Mouse (Mus musculus) stomach, embryonic 15.5 days (tissue): ENCODE results near the gene Rgl2. TPM values are rescaled to one million over a fixed set of nuclear protein-coding genes. Genes with fewer than 3 reads are reported as not detected.
"Not testable (repeated sequence)": the region's sequence is repeated elsewhere in the genome, so short reads cannot be mapped to it uniquely, and the experiment has no call there.

Source experiments
- ATAC-seq: fragments of 200-750 bp; cut with Nextera tagmentation; 2 replicates; pipeline ENCODE4 v1.8.0; 2017; ENCODE audit warnings: low read depth, moderate number of reproducible peaks, moderate TSS enrichment; ENCODE audit not compliant: insufficient read depth, low FRiP score
- H3K27ac ChIP-seq: fragments of 300-500 bp; sonication (generic); 2 replicates; pipeline ENCODE4 v1.5.1; 2015; ENCODE audit warnings: mild to moderate bottlenecking, inconsistent platforms
- H3K27me3 ChIP-seq: fragments of 300-500 bp; sonication (generic); replicated peaks from 2 replicates; pipeline ENCODE4 v1.6.1; 2015; ENCODE audit warnings: inconsistent platforms
- H3K36me3 ChIP-seq: fragments of 300-500 bp; sonication (generic); 2 replicates; pipeline ENCODE4 v1.6.1; 2015; ENCODE audit warnings: inconsistent platforms
- H3K4me1 ChIP-seq: fragments of 300-500 bp; sonication (generic); 2 replicates; pipeline ENCODE4 v1.6.1; 2015; ENCODE audit warnings: inconsistent platforms
- H3K4me2 ChIP-seq: fragments of 300-500 bp; sonication (generic); 2 replicates; pipeline ENCODE4 v1.6.1; 2015; ENCODE audit warnings: mild to moderate bottlenecking, inconsistent platforms
- H3K4me3 ChIP-seq: fragments of 300-500 bp; sonication (generic); replicated peaks from 2 replicates; pipeline ENCODE4 v1.5.1; 2015; ENCODE audit warnings: inconsistent platforms
- H3K9ac ChIP-seq: fragments of 300-500 bp; sonication (generic); 2 replicates; pipeline ENCODE4 v1.6.1; 2015; ENCODE audit warnings: inconsistent platforms
- H3K9me3 ChIP-seq: fragments of 300-500 bp; sonication (generic); 2 replicates; pipeline ENCODE4 v1.6.1; 2016; ENCODE audit warnings: inconsistent platforms
- WGBS: fragments of 180-500 bp; shearing (Covaris S2); methylation state at CpG from one replicate; pipeline ENCODE4 v1.1.7; 2015; 5-methylcytosine and 5-hydroxymethylcytosine counted together
- polyA plus RNA-seq: library from polyadenylated mRNA; unstranded; fragments of >200 nt; fragmentation: Nextera tagmentation; extraction: Ambion mirVana; gene quantifications from 2 replicates; pipeline ENCODE4 v1.2.1, GENCODE M21; 2015

Gene Rgl2
- polyA plus RNA-seq, 1 experiment from 2014 or later, result 38.5 TPM

GRCm38 (mm10) chr17:33943454-33943853 lies 14.1 kb downstream of the Rgl2 start:
- Histone ChIP-seq H3K9me3 (no peaks in the 10 kb centered on the region), H3K4me3 (no peak overlapping the region), H3K27ac (no peak overlapping the region), H3K4me1 (peaks cover 24% of the 10 kb centered on the region), H3K9ac (no peak overlapping the region), H3K27me3 (no peaks in the 10 kb centered on the region), H3K36me3 (peaks cover 17% of the 10 kb centered on the region), H3K4me2 (no peak overlapping the region)
- no peak for ATAC-seq
- 92% methylated on average over 15 of the region's 15 CpGs for WGBS

DNA sequence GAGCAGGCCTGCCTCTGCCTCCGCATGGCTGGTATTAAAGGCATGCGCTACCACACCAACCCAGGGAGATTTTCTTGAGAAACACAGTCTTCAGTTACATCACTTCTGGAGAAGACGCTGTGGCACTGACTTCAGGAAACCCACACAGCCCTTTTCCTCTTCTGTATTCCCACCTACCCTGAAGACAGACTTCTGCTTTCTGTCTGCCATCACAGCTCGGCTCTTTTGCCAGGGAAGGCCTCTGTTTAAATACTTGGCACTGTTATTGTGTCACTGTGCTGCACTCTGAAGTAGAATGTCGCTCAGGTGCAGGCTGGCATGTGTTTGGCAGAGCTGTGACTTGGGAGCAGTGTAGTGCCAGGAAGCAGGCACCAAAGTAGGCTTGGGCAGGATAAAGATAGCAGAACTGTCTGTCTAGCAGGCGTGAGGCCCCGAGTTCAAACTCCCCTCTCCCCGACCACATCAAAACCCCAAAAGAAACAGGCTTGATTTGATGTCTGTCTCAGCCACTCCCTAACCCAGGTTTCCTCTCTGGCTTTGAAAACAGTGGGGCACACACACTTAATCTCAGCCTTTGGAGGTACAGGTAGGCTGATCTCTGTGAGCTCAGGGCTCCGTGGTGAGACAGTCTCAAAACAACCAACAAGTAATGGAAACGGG lies 18.2 kb downstream of the Rgl2 start:
- H3K36me3 ChIP-seq, result peaks cover 19% of the 10 kb centered on the region

GRCm38 (mm10) chr17:33948090-33948904 lies 19.0 kb downstream of the Rgl2 start:
- Histone ChIP-seq H3K4me3 (no peak overlapping the region), H3K9ac (no peak overlapping the region), H3K9me3 (no peaks in the 10 kb centered on the region), H3K27me3 (no peaks in the 10 kb centered on the region), H3K4me1 (peaks cover 31% of the 10 kb centered on the region), H3K4me2 (no peak overlapping the region), H3K27ac (peak overlapping the region; percentile 4; the same call in 1 of the 2 replicates), H3K36me3 (peaks cover 25% of the 10 kb centered on the region)
- ATAC-seq, result no peak
- WGBS, result 85% methylated on average over 22 of the region's 22 CpGs

More for the DNA sequence above, 18.2 kb downstream of the Rgl2 start:
- Histone ChIP-seq H3K4me1 (peaks cover 24% of the 10 kb centered on the region), H3K27me3 (no peaks in the 10 kb centered on the region), H3K9ac (no peak overlapping the region), H3K4me3 (no peak overlapping the region), H3K27ac (no peak overlapping the region), H3K4me2 (no peak overlapping the region), H3K9me3 (no peaks in the 10 kb centered on the region)
- 84% methylated on average over 10 of the region's 10 CpGs for WGBS
- ATAC-seq, result no peak

DNA sequence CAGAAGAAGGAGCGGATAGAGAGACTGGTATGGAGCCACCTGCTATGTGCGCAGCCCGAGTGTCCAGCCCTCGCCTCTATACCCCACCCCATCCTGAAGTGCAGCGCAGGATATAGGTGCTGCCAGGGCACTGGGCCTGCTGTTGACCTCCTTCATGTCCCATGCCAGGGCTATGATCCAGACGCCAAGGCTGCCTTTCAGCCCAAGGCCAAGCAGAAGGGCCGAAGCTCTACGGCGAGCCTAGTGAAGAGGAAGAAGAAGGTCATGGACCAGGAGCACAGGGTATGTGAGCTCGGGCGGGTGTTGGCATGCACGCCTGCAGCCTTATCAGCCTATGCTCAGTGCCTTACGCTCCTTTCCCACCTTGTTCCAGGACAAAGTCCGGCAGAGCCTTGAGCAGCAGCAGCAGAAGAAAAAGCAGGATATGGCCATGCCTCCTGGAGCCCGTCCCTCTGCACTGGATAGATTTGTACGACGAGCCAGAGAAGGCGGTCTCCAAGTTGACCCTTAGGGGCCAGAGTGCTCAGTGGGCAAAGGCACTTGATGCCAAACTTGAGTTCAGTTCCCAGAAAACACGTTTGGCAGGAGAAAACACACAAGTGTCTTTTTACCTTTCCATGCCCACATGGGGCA lies 19.7 kb downstream of the Rgl2 start:
- H3K27me3 ChIP-seq, result no peaks in the 10 kb centered on the region
- H3K9ac ChIP-seq, result no peak overlapping the region
- peak overlapping the region; percentile 26; the same call in 1 of the 2 replicates for H3K27ac ChIP-seq
- peaks cover 21% of the 10 kb centered on the region for H3K36me3 ChIP-seq
- H3K4me3 ChIP-seq, result no peak overlapping the region
- peaks cover 39% of the 10 kb centered on the region for H3K4me1 ChIP-seq
- no peaks in the 10 kb centered on the region for H3K9me3 ChIP-seq
- 82% methylated on average over 19 of the region's 19 CpGs for WGBS
- H3K4me2 ChIP-seq, result no peak overlapping the region
- 0 out of 2 replicates have a peak, but pooled peaks have one; percentile 20 for ATAC-seq

DNA sequence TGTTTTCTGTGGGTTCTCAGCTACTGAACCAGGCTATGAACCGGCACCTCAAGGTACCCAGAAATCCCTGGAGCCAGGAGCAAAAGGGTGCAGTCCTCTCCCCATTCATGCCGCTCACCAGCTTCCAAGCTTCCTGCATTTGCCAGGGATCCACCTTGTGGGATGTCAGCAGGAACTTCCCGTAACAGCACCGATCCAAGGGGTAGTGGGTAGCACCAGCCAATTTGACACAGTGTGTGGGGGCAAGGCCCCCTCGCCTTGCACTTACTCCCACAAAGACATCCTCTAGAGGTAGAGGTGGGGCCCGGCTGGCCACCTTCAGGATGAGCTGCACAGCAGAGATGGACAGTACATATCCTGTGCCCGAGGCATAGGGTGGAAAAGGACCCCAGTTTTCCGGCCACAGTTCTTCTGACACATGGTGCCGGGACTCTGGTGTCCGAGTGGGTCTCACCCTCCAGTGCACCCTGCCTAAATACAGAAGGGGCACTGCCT lies 20.8 kb downstream of the Rgl2 start:
- peak overlapping the region; percentile 88 for H3K4me2 ChIP-seq
- H3K36me3 ChIP-seq, result peaks cover 12% of the 10 kb centered on the region
- H3K27ac ChIP-seq, result peak overlapping the region; percentile 94
- H3K27me3 ChIP-seq, result no peaks in the 10 kb centered on the region
- 73% methylated on average over 10 of the region's 10 CpGs for WGBS
- H3K9me3 ChIP-seq, result no peaks in the 10 kb centered on the region
- peaks cover 44% of the 10 kb centered on the region for H3K4me1 ChIP-seq
- peak overlapping the region; percentile 48 for H3K4me3 ChIP-seq
- no peak for ATAC-seq
- peak overlapping the region; percentile 18; the same call in 1 of the 2 replicates for H3K9ac ChIP-seq

DNA sequence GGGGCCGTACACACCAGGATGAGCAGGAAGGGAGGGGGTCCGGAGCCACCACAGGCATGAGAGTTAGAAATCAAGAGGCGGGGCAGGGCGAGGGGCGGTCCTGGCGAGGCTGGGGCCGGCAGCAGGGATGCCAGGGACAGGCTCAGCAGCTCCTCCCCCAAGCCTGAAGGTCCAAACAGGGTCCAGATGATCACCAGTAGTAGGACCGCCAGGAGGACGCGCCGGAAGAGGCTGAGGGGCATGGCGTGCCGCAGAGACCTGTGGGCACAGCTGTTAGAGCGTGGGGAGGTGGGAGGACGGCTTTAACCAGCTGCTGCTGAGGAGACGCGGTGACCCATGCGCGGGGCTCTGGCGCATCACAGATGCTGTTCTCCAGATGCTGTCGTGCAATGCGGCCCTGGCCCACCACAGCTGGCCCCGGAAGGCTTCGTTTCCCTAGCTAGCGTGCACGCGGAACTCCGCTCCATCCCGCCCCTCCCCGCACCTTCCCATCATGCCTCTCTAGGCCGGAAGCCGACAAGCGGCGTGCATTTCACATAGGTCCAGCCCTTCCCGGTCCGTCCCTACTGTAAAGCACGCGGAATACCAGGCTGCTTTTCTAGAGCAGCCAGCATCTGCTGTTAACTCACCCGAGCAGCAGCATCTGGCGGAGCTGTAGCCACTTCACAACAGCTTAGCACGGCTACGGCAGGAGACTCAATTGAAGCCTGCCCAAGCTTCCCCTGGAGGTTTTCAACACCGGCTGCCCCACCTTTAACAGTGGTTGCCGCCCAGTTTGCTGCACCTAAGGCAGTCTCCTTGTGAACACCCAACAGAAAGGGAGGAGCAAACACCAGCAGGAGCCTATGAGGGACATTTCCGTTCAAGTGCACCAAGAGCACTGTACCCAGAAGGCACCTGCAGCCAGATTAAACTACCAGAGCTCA lies 21.9 kb downstream of the Rgl2 start, which contains the start of gene B3galt4:
TSS of gene B3galt4 (minus strand) at position 468 of the 926 bp plus-strand sequence.
- peaks cover 12% of the 10 kb centered on the region for H3K36me3 ChIP-seq
- peak within 1 kb of the TSS; percentile 48 for H3K4me3 ChIP-seq
- peaks cover 44% of the 10 kb centered on the region for H3K4me1 ChIP-seq
- no peaks in the 10 kb centered on the region for H3K9me3 ChIP-seq
- H3K27ac ChIP-seq, result peak within 1 kb of the TSS; percentile 94
- H3K4me2 ChIP-seq, result peak within 1 kb of the TSS; percentile 88
- under 1% methylated on average over 45 of the region's 45 CpGs for WGBS
- ATAC-seq, result peak; percentile 80
- H3K9ac ChIP-seq, result peak within 1 kb of the TSS; percentile 18; the same call in 1 of the 2 replicates
- H3K27me3 ChIP-seq, result no peaks in the 10 kb centered on the region

DNA sequence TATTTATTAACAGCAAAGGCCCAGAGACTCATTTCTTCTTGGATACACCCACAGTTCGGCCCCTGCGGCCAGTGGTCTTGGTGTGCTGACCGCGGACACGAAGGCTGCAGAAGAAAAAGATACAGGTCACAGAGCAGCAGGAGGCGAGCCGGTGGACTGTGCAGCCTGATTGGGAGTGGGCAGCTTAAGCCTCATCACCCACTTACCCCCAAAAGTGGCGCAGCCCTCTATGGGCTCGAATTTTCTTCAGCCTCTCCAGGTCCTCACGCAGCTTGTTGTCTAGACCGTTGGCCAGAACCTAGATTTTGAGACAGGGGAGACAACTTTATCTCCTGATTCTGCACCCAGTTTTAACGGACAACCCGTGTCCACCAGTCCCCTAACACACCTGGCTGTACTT lies 22.7 kb downstream of the Rgl2 start:
- Histone ChIP-seq H3K4me2 (peak overlapping the region; percentile 88), H3K36me3 (peaks cover 12% of the 10 kb centered on the region), H3K4me1 (peaks cover 48% of the 10 kb centered on the region), H3K27ac (peak overlapping the region; percentile 94), H3K4me3 (peak overlapping the region; percentile 48)
- 74% methylated on average over 13 of the region's 13 CpGs for WGBS
- not testable (repeated sequence) for H3K27me3 ChIP-seq, H3K9me3 ChIP-seq, ATAC-seq, H3K9ac ChIP-seq

- no peak for ATAC-seq
- Histone ChIP-seq H3K27me3 (no peaks in the 10 kb centered on the region), H3K27ac (0 out of 2 replicates have a peak overlapping the region, but pooled peaks have one; percentile 21), H3K4me1 (peaks cover 48% of the 10 kb centered on the region), H3K4me2 (peak overlapping the region; percentile 75), H3K9ac (no peak overlapping the region), H3K4me3 (peak overlapping the region; percentile 13; the same call in 1 of the 2 replicates), H3K36me3 (peaks cover 12% of the 10 kb centered on the region), H3K9me3 (no peaks in the 10 kb centered on the region)
- 75% methylated on average over 4 of the region's 4 CpGs for WGBS
Observed at GRCm38 (mm10) chr17:33952879-33953278, 23.5 kb downstream of the Rgl2 start.

GRCm38 (mm10) chr17:33953310-33953709 lies 24.0 kb downstream of the Rgl2 start:
- H3K9ac ChIP-seq, result no peak overlapping the region
- ATAC-seq, result no peak
- no peaks in the 10 kb centered on the region for H3K27me3 ChIP-seq
- peaks cover 48% of the 10 kb centered on the region for H3K4me1 ChIP-seq
- no peaks in the 10 kb centered on the region for H3K9me3 ChIP-seq
- peak overlapping the region; percentile 13; the same call in 1 of the 2 replicates for H3K4me3 ChIP-seq
- peak overlapping the region; percentile 75 for H3K4me2 ChIP-seq
- H3K27ac ChIP-seq, result 0 out of 2 replicates have a peak overlapping the region, but pooled peaks have one; percentile 21
- WGBS, result 68% methylated on average over 3 of the region's 3 CpGs
- H3K36me3 ChIP-seq, result peaks cover 12% of the 10 kb centered on the region

GRCm38 (mm10) chr17:33953961-33954565 lies 24.7 kb downstream of the Rgl2 start:
- peak overlapping the region; percentile 100 for H3K9ac ChIP-seq
- no peak for ATAC-seq
- no peaks in the 10 kb centered on the region for H3K9me3 ChIP-seq
- peak overlapping the region; percentile 93; the same call in 1 of the 2 replicates for H3K27ac ChIP-seq
- no peaks in the 10 kb centered on the region for H3K27me3 ChIP-seq
- peaks cover 48% of the 10 kb centered on the region for H3K4me1 ChIP-seq
- H3K4me3 ChIP-seq, result peak overlapping the region; percentile 94
- WGBS, result 28% methylated on average over 5 of the region's 5 CpGs
- peak overlapping the region; percentile 75 for H3K4me2 ChIP-seq
- peaks cover 13% of the 10 kb centered on the region for H3K36me3 ChIP-seq
